Mouse (Mus musculus) testis, adult 2 months (tissue): ENCODE results near the gene Hirip3.

Experiments
- CTCF ChIP-seq: fragments of 200-500 bp; IDR thresholded peaks from 2 replicates; pipeline ENCODE4 v1.5.1; 2012; ENCODE audit warnings: low read depth, mild to moderate bottlenecking, inconsistent platforms, low read length, moderate library complexity; ENCODE audit not compliant: control insufficient read depth, insufficient read depth, insufficient replicate concordance
- POLR2A ChIP-seq: fragments of 200-500 bp; IDR thresholded peaks from 2 replicates; pipeline ENCODE4 v1.6.1; 2012; ENCODE audit warnings: low read depth, mild to moderate bottlenecking, inconsistent platforms, low read length, moderate library complexity; ENCODE audit not compliant: control insufficient read depth

DNA sequence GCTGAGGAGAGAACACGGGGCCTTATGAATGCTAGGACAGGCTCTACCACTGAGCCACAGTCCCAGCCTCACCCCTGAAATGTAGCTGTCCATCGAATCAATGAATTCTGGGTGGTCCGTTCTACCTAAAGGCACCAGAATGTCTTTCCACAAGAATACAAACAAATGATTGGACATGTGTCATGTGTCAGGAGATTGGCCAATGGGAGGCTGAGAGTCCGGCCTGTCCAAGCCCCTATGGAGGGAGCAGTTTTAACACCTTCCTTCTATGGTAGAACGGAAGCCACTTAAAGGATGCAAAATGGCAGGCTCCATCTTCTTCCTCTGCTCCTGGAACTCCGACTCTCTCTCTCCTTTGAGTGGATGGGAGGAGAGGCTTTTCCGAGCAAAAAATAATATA is 44.2 kb upstream of the Hirip3 start:
- TF ChIP-seq CTCF, result no peak
- no peak for TF ChIP-seq POLR2A
